Mouse (Mus musculus): ENCODE results near the gene Pdk2. TPM values are rescaled to one million over a fixed set of nuclear protein-coding genes. Genes with fewer than 3 reads are reported as not detected.

Gene Pdk2
- polyA plus RNA-seq, 1 experiment from 2014 or later: 15.2 TPM

DNA sequence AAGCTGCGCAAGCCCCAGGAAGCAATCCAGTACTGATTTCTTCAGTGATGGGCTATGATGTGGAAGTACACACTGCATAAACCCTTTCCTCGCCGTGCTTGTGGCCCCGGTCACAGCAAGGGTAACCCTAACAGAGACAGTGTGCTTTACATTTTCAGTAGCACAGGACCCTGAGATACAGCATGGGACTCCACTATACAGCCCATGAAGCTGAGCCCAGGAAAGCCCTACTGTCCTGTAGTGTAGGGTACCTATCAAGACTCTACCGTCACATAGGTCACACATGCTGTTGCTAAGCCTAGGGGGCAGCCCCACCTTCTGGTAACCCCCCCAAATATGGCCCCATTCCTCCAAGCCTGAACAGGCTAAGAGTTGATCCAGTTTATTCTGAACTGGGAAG is 4.6 kb downstream of the Pdk2 start:
- 96% methylated on average over 5 of the region's 5 CpGs for WGBS
- no peak for DNase-seq (ENCODE audit: low spot score)
- H3K36me3 ChIP-seq: no peaks in the 10 kb centered on the region
- 0 out of 2 replicates have a peak overlapping the region, but pooled peaks have one; percentile 16 for H3K27ac ChIP-seq
- H3K4me3 ChIP-seq: no peak overlapping the region
- H3K4me1 ChIP-seq (replicated peaks): peaks cover 38% of the 10 kb centered on the region
- peaks cover 27% of the 10 kb centered on the region for H3K27me3 ChIP-seq (ENCODE audit: insufficient read depth, poor library complexity, severe bottlenecking)
- H3K9me3 ChIP-seq: no peaks in the 10 kb centered on the region

GRCm38 (mm10) chr11:95034902-95035301 is 6.3 kb downstream of the Pdk2 start:
- H3K27me3 ChIP-seq (ENCODE audit: insufficient read depth, poor library complexity, severe bottlenecking): peaks cover 19% of the 10 kb centered on the region
- no peak overlapping the region for H3K27ac ChIP-seq
- H3K9me3 ChIP-seq: no peaks in the 10 kb centered on the region
- H3K4me1 ChIP-seq (replicated peaks): peaks cover 25% of the 10 kb centered on the region
- no peak for DNase-seq (ENCODE audit: low spot score)
- no peak overlapping the region for H3K4me3 ChIP-seq
- no peaks in the 10 kb centered on the region for H3K36me3 ChIP-seq
- 65% methylated on average over 10 of the region's 10 CpGs for WGBS

- no peak overlapping the region for H3K4me3 ChIP-seq
- no peaks in the 10 kb centered on the region for H3K9me3 ChIP-seq
- peaks cover 10% of the 10 kb centered on the region; the same call in 1 of the 2 replicates for H3K27me3 ChIP-seq (ENCODE audit: insufficient read depth, poor library complexity, severe bottlenecking)
- H3K27ac ChIP-seq: no peak overlapping the region
- peaks cover 19% of the 10 kb centered on the region; the same call in 1 of the 2 replicates for H3K4me1 ChIP-seq (replicated peaks)
- no peak for DNase-seq (ENCODE audit: low spot score)
- H3K36me3 ChIP-seq: no peaks in the 10 kb centered on the region
- 70% methylated on average over 14 of the region's 14 CpGs for WGBS
Observed at GRCm38 (mm10) chr11:95033617-95034016, 7.5 kb downstream of the Pdk2 start.

DNA sequence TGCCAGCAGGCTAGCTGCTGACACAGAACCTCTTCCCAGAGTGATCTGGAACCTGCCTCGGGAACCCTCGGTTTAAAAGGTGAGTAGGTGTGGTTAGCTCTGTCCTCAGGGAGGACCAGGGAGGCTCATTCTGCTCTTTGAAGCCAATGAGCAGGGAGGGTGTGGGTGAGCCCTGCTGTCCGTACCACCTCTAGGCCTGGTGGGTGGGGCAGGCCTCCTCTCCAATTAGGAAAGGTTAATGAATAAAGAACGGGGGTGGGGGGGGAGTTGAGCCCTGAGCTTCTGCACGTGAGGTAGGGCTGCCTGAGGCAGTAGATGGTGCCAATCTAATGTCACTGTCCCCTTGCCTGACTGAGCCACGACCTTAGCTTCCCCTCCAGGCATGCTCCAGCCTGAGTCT is 8.2 kb downstream of the Pdk2 start:
- H3K9me3 ChIP-seq: no peaks in the 10 kb centered on the region
- 32% methylated on average over 6 of the region's 6 CpGs for WGBS
- no peak for DNase-seq (ENCODE audit: low spot score)
- H3K4me3 ChIP-seq: no peak overlapping the region
- no peaks in the 10 kb centered on the region for H3K36me3 ChIP-seq
- peaks cover 10% of the 10 kb centered on the region; the same call in 1 of the 2 replicates for H3K27me3 ChIP-seq (ENCODE audit: insufficient read depth, poor library complexity, severe bottlenecking)
- no peak overlapping the region for H3K27ac ChIP-seq
- H3K4me1 ChIP-seq (replicated peaks): peaks cover 26% of the 10 kb centered on the region

- Histone ChIP-seq H3K9me3 (no peaks in the 10 kb centered on the region), H3K36me3 (peaks cover 35% of the 10 kb centered on the region), H3K27me3 (ENCODE audit: insufficient read depth, poor library complexity, severe bottlenecking) (0 out of 2 replicates have a peak, but pooled peaks cover 2% of the 10 kb centered on the region), H3K4me1 (replicated peaks) (peaks cover 34% of the 10 kb centered on the region), H3K4me3 (no peak overlapping the region), H3K27ac (peak overlapping the region; percentile 50; the same call in 1 of the 2 replicates)
- no peak for DNase-seq (ENCODE audit: low spot score)
- 34% methylated on average over 13 of the region's 13 CpGs for WGBS
Observed at GRCm38 (mm10) chr11:95027850-95028470, 13.2 kb downstream of the Pdk2 start.

GRCm38 (mm10) chr11:95026849-95027248 is 14.3 kb downstream of the Pdk2 start:
- Histone ChIP-seq H3K27ac (no peak overlapping the region), H3K9me3 (no peaks in the 10 kb centered on the region), H3K27me3 (ENCODE audit: insufficient read depth, poor library complexity, severe bottlenecking) (no peaks in the 10 kb centered on the region), H3K36me3 (peaks cover 46% of the 10 kb centered on the region), H3K4me1 (replicated peaks) (peaks cover 34% of the 10 kb centered on the region), H3K4me3 (no peak overlapping the region)
- no peak for DNase-seq (ENCODE audit: low spot score)
- 88% methylated on average over 6 of the region's 6 CpGs for WGBS

GRCm38 (mm10) chr11:95026090-95026542 is 15.0 kb downstream of the Pdk2 start:
- H3K4me3 ChIP-seq: no peak overlapping the region
- H3K27me3 ChIP-seq (ENCODE audit: insufficient read depth, poor library complexity, severe bottlenecking): no peaks in the 10 kb centered on the region
- no peak overlapping the region for H3K27ac ChIP-seq
- H3K4me1 ChIP-seq (replicated peaks): peaks cover 34% of the 10 kb centered on the region
- H3K9me3 ChIP-seq: no peaks in the 10 kb centered on the region
- peaks cover 53% of the 10 kb centered on the region for H3K36me3 ChIP-seq
- no peak for DNase-seq (ENCODE audit: low spot score)
- 78% methylated on average over 6 of the region's 6 CpGs for WGBS

DNA sequence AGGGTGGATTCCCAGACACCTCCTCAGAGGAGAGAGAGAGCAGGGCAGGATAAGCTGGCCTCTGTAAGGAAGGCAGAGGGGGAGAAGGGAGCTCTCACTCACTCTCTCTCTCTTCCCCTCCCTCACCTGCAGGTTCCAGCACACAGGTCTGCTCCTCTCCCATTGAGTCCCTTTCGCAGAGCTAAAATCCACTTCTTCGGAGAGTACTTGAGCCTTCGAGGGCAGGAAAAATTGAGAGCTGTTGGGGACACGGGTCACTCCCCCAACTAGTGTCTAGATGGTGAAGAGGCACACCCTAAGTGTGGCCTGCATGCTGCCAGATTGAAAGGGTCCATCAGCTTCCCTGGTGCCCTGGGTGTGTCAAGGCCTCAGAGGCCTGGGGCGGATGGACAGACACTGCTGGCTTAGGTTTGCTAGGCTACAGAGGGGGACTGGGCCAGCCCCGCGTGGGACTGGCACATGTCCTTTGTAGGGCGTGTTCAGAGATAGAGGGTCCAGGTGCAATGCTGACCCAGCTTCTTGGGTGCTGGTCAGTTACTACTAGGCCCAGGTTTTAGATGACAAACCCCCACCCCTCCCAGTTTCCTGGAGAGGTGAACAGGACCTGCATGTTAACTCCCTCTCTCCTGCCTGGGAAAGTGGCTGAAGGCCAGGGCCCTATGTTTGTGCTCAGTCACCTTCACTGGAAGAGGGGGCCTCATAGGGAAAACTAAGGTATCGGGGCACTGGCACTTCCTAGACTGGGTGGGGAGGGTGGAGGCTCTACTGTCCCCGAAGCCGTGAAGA is 15.7 kb downstream of the Pdk2 start:
- Histone ChIP-seq H3K27me3 (ENCODE audit: insufficient read depth, poor library complexity, severe bottlenecking) (no peaks in the 10 kb centered on the region), H3K9me3 (no peaks in the 10 kb centered on the region), H3K4me3 (no peak overlapping the region), H3K36me3 (peaks cover 60% of the 10 kb centered on the region), H3K4me1 (replicated peaks) (peaks cover 34% of the 10 kb centered on the region), H3K27ac (no peak overlapping the region)
- DNase-seq (ENCODE audit: low spot score): no peak
- 87% methylated on average over 11 of the region's 11 CpGs for WGBS

GRCm38 (mm10) chr11:95024439-95025184 is 16.5 kb downstream of the Pdk2 start:
- no peak overlapping the region for H3K27ac ChIP-seq
- DNase-seq (ENCODE audit: low spot score): no peak
- peaks cover 34% of the 10 kb centered on the region for H3K4me1 ChIP-seq (replicated peaks)
- WGBS: 77% methylated on average over 29 of the region's 29 CpGs
- peaks cover 7% of the 10 kb centered on the region for H3K27me3 ChIP-seq (ENCODE audit: insufficient read depth, poor library complexity, severe bottlenecking)
- no peak overlapping the region for H3K4me3 ChIP-seq
- peaks cover 68% of the 10 kb centered on the region for H3K36me3 ChIP-seq
- no peaks in the 10 kb centered on the region for H3K9me3 ChIP-seq

GRCm38 (mm10) chr11:95023481-95023880 is 17.7 kb downstream of the Pdk2 start:
- H3K36me3 ChIP-seq: peaks cover 79% of the 10 kb centered on the region
- WGBS: 95% methylated on average over 9 of the region's 9 CpGs
- no peaks in the 10 kb centered on the region for H3K9me3 ChIP-seq
- H3K4me3 ChIP-seq: no peak overlapping the region
- peaks cover 31% of the 10 kb centered on the region for H3K4me1 ChIP-seq (replicated peaks)
- H3K27ac ChIP-seq: no peak overlapping the region
- DNase-seq (ENCODE audit: low spot score): no peak
- peaks cover 18% of the 10 kb centered on the region for H3K27me3 ChIP-seq (ENCODE audit: insufficient read depth, poor library complexity, severe bottlenecking)

- DNase-seq (ENCODE audit: low spot score): no peak
- H3K9me3 ChIP-seq: no peaks in the 10 kb centered on the region
- 81% methylated on average over 10 of the region's 10 CpGs for WGBS
Observed at GRCm38 (mm10) chr11:95022237-95022992, 18.7 kb downstream of the Pdk2 start.

GRCm38 (mm10) chr11:95015484-95015883 is 25.7 kb downstream of the Pdk2 start:
- H3K27me3 ChIP-seq (ENCODE audit: insufficient read depth, poor library complexity, severe bottlenecking): peaks cover 23% of the 10 kb centered on the region

More at GRCm38 (mm10) chr11:95022237-95022992, 18.7 kb downstream of the Pdk2 start:
- Histone ChIP-seq H3K27ac (no peak overlapping the region), H3K4me3 (no peak overlapping the region), H3K4me1 (replicated peaks) (peaks cover 22% of the 10 kb centered on the region; the same call in 1 of the 2 replicates), H3K27me3 (ENCODE audit: insufficient read depth, poor library complexity, severe bottlenecking) (peaks cover 23% of the 10 kb centered on the region), H3K36me3 (peaks cover 89% of the 10 kb centered on the region)

More at GRCm38 (mm10) chr11:95015484-95015883, 25.7 kb downstream of the Pdk2 start:
- Histone ChIP-seq H3K4me3 (no peak overlapping the region), H3K27ac (no peak overlapping the region), H3K9me3 (no peaks in the 10 kb centered on the region), H3K4me1 (replicated peaks) (peaks cover 34% of the 10 kb centered on the region), H3K36me3 (peaks cover 79% of the 10 kb centered on the region)
- WGBS: 81% methylated on average over 3 of the region's 3 CpGs
- DNase-seq (ENCODE audit: low spot score): no peak

Data from hindbrain, embryonic 10.5 days (tissue).